Mouse (Mus musculus): Measurements from ENCODE around the gene Safb2. TPM values are rescaled to one million over a fixed set of nuclear protein-coding genes. Genes with fewer than 3 reads are reported as not detected.
"Not testable (repeated sequence)": the region's sequence is repeated elsewhere in the genome, so short reads cannot be mapped to it uniquely, and the experiment has no call there.

The Safb2 gene
- polyA plus RNA-seq, 1 experiment = 127 TPM

DNA sequence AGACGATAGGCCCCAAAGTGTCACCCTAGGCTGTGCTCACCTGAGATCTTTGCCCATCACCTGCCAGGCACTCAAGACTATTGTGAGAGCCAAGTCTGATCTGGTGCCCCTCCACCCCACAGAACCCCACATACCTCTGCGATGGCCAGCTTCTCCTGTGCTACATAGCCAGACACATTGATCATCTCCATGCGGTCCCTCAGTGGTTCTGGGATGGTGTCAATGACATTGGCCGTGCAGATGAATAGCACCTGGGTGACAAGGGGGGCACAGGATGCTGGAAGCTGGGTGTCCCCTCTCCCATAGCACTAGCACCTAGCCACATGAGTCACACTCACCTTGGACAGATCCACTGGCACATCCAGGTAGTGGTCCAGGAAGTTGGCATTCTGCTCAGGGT is 31.4 kb upstream of the Safb2 start:
- DNase-seq (ENCODE audit: low read depth) = no peak
- TF ChIP-seq CTCF (IDR thresholded peaks at IDR 0.05; ENCODE audit: borderline replicate concordance, extremely low read depth, insufficient read depth, insufficient read length) (no peak), POLR2A (IDR thresholded peaks at IDR 0.05; ENCODE audit: borderline replicate concordance, extremely low read depth, insufficient read depth, insufficient read length, poor library complexity, severe bottlenecking) (no peak)

DNA sequence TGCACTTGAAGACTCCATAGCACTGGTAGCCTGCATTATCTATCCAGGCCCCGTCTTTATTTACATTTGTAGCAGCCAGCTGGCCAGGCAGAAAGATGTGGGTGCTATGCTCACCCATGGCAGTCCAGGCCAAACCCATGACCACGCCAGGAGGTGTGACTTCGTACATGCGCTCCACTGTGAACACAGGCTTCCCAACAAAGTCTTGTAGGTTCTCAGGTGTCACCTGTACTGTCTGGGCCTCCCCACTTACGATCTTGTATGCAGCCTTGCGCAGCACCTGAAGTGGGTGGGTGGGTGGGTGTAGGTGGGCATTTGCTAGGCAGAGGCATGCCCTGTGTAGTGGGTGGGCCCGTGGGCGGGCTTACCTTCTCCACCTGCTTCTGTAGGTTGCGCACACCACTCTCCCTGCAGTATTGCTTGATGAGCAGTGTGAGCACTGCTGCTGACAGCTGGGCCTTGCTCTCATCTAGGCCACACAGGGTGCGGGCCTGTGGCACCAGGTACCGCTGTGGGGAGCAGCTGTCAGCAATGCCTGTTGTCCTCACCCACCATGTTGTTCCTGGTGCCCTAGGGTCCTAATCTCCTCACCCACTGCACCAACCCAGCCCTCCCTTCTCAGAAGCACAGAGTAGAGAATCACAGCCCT is 30.9 kb upstream of the Safb2 start:
- no peak for TF ChIP-seq CTCF (IDR thresholded peaks at IDR 0.05; ENCODE audit: borderline replicate concordance, extremely low read depth, insufficient read depth, insufficient read length)
- no peak for TF ChIP-seq POLR2A (IDR thresholded peaks at IDR 0.05; ENCODE audit: borderline replicate concordance, extremely low read depth, insufficient read depth, insufficient read length, poor library complexity, severe bottlenecking)
- no peak for DNase-seq (ENCODE audit: low read depth)

DNA sequence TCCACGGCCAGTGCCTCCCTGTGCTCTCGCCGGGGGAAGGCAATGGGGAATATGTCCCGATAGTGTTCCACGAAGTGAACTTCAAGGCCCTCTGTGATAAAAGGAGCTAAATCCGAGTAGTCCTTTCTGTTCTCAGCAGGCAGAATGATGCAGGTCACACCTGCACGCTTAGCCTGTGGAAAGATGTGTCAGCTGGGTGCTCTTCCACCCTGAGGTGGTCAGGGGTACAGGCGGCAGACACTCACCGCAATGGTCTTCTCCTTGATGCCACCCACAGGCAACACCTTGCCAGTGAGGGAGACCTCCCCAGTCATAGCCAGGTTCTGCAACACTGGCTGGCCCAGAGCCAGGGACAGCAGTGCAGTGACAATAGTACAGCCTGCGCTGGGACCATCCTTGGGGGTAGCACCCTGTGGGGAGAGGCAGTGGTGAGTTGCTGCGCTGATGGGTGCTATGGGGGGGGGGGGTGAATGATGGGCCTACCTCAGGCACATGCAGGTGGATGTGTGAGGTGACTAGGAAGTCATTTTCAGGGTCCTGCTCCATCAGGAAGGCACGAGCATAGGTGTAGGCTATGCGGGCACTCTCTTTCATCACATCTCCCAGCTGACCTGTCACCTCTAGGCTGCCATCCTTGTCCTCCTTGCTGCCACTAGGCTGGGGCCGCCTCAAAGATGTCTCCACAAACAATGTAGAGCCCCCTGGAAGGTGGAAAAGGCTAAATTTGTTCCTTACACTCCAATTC is 30.2 kb upstream of the Safb2 start:
- no peak for DNase-seq (ENCODE audit: low read depth)
- TF ChIP-seq POLR2A (IDR thresholded peaks at IDR 0.05; ENCODE audit: borderline replicate concordance, extremely low read depth, insufficient read depth, insufficient read length, poor library complexity, severe bottlenecking) (no peak), CTCF (IDR thresholded peaks at IDR 0.05; ENCODE audit: borderline replicate concordance, extremely low read depth, insufficient read depth, insufficient read length) (no peak)

DNA sequence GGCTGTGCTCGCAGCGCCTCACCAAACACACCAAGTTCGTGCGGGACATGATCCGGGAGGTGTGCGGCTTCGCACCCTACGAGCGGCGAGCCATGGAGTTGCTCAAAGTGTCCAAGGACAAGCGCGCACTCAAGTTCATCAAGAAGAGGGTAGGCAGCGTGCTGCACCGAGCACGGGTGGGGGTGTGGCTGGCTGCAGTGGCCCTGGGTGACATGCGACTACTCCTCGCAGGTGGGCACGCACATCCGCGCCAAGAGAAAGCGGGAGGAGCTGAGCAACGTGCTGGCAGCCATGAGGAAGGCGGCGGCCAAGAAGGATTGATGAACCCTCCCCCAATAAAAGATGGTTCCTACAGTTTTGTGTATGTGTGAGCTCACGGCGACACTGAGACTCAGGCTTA is 29.5 kb upstream of the Safb2 start:
- not testable (repeated sequence) for DNase-seq (ENCODE audit: low read depth)

DNA sequence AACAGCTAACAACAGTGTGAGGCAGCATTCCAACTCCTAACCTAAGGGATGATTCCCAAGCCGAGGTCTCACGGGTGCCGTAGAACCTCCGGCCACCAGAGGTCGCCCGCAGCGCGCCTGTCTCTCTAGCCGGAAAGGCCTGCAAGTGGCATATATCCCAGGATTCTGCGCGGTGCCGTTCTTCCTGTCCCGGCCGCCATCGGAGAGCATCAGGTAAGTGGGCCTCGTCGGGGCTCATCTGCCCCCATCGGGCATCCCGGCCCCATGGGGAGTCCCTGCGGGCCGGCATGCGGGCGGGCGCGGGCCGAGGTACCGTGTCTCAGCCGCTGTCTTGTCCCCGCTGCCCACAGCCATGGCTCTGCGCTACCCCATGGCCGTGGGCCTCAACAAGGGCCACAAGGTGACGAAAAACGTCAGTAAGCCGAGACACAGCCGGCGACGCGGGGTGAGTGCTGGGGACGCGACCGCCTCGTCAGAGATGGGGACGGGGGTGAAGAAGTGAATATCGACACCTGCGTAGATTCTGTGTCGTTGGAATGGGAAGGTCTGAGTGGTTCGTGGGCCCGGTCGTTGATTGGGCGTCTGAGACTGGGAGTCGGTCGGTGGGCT is 29.0 kb upstream of the Safb2 start, which contains the start of gene Rpl36:
Gene Rpl36 (plus strand): TSS at position 181 of the 609 bp plus-strand sequence.
- TF ChIP-seq POLR2A (IDR thresholded peaks at IDR 0.05; ENCODE audit: borderline replicate concordance, extremely low read depth, insufficient read depth, insufficient read length, poor library complexity, severe bottlenecking) = peak; percentile 78; the same call in 1 of the 2 replicates
- TF ChIP-seq CTCF (IDR thresholded peaks at IDR 0.05; ENCODE audit: borderline replicate concordance, extremely low read depth, insufficient read depth, insufficient read length) = peak; percentile 97
- DNase-seq (ENCODE audit: low read depth) = peak; percentile 97

DNA sequence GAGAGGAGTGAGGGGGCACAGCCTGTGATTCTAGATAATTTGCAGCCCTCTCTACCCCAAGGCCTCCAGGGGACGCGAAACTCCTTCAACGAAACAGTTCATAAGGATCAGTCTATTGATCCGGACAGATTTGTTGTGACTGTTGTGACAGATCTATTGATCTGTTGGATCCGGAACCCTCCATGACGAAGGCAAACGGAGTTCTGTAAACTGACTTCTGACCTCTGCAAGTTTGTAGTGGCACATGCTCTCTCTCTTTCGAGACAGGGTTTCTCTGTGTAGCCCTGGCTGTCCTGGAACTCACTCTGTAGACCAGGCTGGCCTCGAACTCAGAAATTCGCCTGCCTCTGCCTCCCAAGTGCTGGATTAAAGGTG is 28.2 kb upstream of the Safb2 start:
- DNase-seq (ENCODE audit: low read depth) = not testable (repeated sequence)

DNA sequence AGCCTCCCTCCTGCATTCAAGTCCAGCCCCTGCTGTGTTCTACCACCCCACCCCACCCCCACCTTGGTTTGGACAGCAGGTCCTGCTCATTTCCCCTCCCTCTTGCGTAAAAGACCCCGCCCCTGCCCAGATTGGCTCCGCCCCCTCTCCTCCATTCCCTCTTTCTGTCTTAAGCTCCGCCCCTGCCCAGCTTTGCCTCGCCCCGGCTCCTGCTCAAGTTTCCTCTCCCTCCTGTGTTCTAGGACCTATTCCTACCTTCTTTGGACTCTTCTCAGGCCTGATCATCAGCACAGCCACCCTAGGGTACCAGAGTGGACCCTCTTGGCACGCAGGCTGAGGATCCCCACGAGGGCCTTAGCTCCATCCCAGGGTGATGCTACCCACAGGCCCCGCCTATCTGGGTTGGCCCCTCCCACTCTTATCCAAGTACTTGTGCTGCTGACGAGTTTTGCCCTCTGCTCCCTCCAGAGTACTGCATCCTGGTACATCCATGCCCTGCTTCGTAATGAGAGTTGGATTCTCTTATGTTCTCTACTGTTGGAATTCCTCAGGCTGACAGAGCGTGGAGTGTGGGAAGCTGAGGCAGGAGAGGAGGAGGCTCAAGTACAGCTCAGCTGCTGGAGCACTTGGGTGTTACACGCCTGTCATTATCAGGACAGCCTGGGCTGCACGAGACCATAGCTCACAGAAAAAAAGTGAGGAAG is 27.6 kb upstream of the Safb2 start:
- no peak for DNase-seq (ENCODE audit: low read depth)
- TF ChIP-seq POLR2A (IDR thresholded peaks at IDR 0.05; ENCODE audit: borderline replicate concordance, extremely low read depth, insufficient read depth, insufficient read length, poor library complexity, severe bottlenecking) = no peak
- no peak for TF ChIP-seq CTCF (IDR thresholded peaks at IDR 0.05; ENCODE audit: borderline replicate concordance, extremely low read depth, insufficient read depth, insufficient read length)

DNA sequence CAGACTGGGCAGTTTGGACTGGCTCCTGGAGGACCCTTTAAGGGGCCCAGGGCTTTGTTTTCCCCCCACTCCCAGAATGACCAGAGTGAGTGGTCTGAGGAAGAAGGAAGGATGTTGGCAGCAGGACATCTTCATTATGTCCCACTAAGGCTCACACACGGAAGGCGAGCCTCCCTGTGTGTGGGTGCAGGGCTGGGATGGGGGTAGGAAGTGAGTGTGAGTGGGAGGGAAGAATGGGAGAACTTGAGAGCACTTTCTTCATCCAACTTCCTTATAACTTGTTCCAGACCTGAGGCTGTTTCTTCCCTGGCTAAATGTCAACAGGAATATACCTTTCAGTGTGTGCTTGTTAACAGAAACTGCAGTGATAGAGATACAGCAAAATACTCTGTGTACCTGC is 26.9 kb upstream of the Safb2 start:
- DNase-seq (ENCODE audit: low read depth) = no peak
- TF ChIP-seq POLR2A (IDR thresholded peaks at IDR 0.05; ENCODE audit: borderline replicate concordance, extremely low read depth, insufficient read depth, insufficient read length, poor library complexity, severe bottlenecking) (no peak), CTCF (IDR thresholded peaks at IDR 0.05; ENCODE audit: borderline replicate concordance, extremely low read depth, insufficient read depth, insufficient read length) (no peak)

DNA sequence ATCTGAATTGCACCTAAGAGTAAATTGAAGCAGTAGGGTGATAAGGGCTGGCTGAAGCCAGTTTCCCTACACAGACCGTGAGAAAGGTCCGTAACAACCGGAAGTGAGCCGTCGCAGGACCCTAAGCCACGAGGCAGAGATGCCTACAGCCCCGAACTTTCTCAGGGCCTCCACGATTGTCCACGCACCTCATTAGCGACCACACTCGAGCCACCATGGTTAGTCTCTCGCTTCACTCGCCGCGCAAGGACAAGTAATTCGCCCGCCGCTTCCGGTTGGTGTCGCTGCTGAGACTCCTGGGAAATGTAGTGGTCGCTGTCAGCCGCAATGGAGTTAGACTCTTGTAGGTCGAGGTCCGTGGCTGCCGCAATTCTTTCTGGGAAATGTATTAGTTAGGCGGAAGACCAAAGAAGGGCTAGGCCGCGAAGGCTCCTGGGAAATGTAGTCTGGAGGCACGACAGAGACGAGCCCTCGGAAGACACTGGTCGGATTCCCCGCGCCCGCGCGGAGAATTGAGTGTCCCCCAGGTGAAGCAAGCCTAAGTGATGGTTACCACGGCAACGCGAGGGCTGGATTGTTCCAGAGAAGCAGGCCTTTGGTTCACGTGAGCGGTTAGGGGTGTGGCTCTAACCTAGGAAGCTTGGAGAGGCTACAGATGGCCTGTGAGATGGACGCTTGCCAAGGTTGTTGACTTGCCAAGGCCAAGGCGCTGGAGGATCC is 25.2 kb upstream of the Safb2 start, which contains the start of gene 2410015M20Rik:
Gene 2410015M20Rik (minus strand): TSS at position 320 of the 720 bp plus-strand sequence.
- DNase-seq (ENCODE audit: low read depth) = peak; percentile 99
- TF ChIP-seq CTCF (IDR thresholded peaks at IDR 0.05; ENCODE audit: borderline replicate concordance, extremely low read depth, insufficient read depth, insufficient read length) = peak; percentile 55; the same call in 1 of the 2 replicates
- peak; percentile 21; the same call in 1 of the 2 replicates for TF ChIP-seq POLR2A (IDR thresholded peaks at IDR 0.05; ENCODE audit: borderline replicate concordance, extremely low read depth, insufficient read depth, insufficient read length, poor library complexity, severe bottlenecking)

DNA sequence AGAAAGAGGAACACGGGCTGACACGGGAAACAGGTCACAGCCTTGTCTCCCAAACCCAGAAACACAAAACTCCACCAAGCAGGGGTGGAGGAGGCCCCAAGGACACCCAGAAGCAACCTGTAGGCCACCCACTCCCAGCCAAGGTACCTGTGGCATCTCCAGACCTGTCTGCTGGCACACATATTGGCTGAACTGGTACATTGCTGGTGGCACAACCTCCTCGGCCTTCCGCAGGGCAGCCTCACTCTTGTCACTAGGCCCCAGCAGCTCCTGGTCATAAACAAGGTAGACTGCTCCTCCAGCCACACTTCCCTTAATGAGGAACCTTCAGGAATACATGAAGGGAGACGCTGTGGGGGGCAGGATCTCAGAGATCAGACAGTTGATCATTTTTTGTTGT is 24.3 kb upstream of the Safb2 start:
- TF ChIP-seq POLR2A (IDR thresholded peaks at IDR 0.05; ENCODE audit: borderline replicate concordance, extremely low read depth, insufficient read depth, insufficient read length, poor library complexity, severe bottlenecking) = no peak
- no peak for TF ChIP-seq CTCF (IDR thresholded peaks at IDR 0.05; ENCODE audit: borderline replicate concordance, extremely low read depth, insufficient read depth, insufficient read length)
- no peak for DNase-seq (ENCODE audit: low read depth)

DNA sequence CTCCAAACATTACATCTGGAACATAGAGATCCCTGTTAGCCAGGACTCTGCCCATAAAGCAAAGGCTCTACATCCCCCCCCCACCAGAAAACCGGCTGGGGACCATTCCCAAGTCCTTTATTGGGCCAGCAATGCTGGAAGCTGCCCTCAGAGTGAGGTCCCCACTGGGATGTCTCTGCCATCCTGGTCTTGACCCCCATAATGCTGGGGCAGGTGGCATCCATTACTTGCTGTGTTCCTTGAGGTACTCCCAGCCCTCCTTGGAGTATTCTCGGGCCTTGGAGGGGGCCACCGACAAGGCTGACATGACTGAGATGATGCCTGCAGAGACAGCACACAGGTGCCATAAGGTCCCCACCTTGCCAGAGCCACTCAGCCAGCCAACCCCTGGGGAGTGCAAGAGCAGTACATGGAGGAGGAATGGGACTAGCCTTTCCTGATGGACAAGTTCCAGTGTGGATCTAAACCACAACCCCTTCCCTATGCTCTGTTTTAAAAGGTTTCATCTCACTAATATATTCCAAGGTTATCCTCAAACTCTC is 23.2 kb upstream of the Safb2 start:
- TF ChIP-seq POLR2A (IDR thresholded peaks at IDR 0.05; ENCODE audit: borderline replicate concordance, extremely low read depth, insufficient read depth, insufficient read length, poor library complexity, severe bottlenecking) = no peak
- no peak for TF ChIP-seq CTCF (IDR thresholded peaks at IDR 0.05; ENCODE audit: borderline replicate concordance, extremely low read depth, insufficient read depth, insufficient read length)
- DNase-seq (ENCODE audit: low read depth) = no peak
